Mouse (Mus musculus) liver, embryonic 14.5 days (tissue): ENCODE measurements around the gene Lats1.

Experiments
- CTCF ChIP-seq: IDR thresholded peaks from 2 replicates; pipeline ENCODE4 v1.5.1; 2016; ENCODE audit warnings: antibody characterized with exemption, low read depth, control low read depth
- EP300 ChIP-seq: IDR thresholded peaks from 2 replicates; pipeline ENCODE4 v1.6.1; 2016; ENCODE audit warnings: antibody characterized with exemption, low read depth

DNA sequence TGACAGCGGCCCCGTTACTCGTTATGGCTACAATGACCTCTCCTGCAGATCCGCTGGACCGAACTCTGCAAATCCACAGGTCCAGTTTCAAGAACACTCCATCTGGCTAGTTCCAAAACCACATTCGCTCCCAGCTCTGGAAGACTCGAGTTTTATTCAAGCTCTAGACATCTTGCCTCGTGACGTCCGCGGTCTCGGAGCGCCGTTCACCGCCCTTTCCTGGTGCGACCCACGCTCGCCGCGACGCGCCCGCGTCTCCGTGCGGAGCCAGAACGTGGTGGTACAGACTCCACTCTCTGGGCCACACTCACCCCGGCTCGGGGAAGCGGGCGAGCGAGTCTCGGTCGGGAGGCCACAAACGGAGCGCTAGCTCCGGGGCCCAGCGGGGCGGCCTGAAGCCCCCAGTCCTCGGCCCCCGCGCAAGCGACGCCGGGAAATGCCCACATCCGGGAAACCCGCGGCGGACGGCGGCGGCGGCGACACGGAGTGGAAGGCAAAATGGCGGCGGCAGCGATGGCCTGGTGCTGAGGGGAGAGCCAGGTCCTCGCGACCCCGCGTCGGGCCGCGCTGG is at the start of gene Lats1, which contains the start of gene Pcmt1:
- TF ChIP-seq CTCF (no peak), EP300 (no peak)
